Mouse (Mus musculus) myocyte (in vitro differentiated cells): ENCODE data around the gene Gm14403.
"Not testable (repeated sequence)": the region's sequence is repeated elsewhere in the genome, so short reads cannot be mapped to it uniquely, and the experiment has no call there.

ENCODE experiments used
- CEBPB ChIP-seq: IDR thresholded peaks from 2 replicates; pipeline ENCODE4 v1.6.1; 2011; ENCODE audit warnings: mild to moderate bottlenecking, moderate library complexity; ENCODE audit not compliant: poor library complexity, insufficient read depth, severe bottlenecking
- E2F4 ChIP-seq: IDR thresholded peaks from one replicate; pipeline ENCODE4 v1.6.1; 2011; ENCODE audit warnings: mild to moderate bottlenecking, control low read depth, moderate library complexity; ENCODE audit not compliant: insufficient read depth
- MAX ChIP-seq: IDR thresholded peaks from one replicate; pipeline ENCODE4 v1.6.1; 2011; ENCODE audit warnings: low read depth, mild to moderate bottlenecking, control low read depth
- POLR2A ChIP-seq: IDR thresholded peaks from one replicate; pipeline ENCODE4 v1.6.1; 2011; ENCODE audit warnings: low read depth, mild to moderate bottlenecking, control low read depth, moderate library complexity; ENCODE audit not compliant: insufficient read length
- POLR2AphosphoS2 ChIP-seq: IDR thresholded peaks from one replicate; pipeline ENCODE4 v1.6.1; 2011; ENCODE audit warnings: low read depth, control low read depth; ENCODE audit not compliant: insufficient read length
- TCF12 ChIP-seq: IDR thresholded peaks from one replicate; pipeline ENCODE4 v1.6.1; 2011; ENCODE audit warnings: mild to moderate bottlenecking, control low read depth; ENCODE audit not compliant: poor library complexity, insufficient read depth, severe bottlenecking
- USF1 ChIP-seq: IDR thresholded peaks from one replicate; pipeline ENCODE4 v1.6.1; 2011; ENCODE audit warnings: low read depth, mild to moderate bottlenecking, control low read depth, moderate library complexity

- not testable (repeated sequence) for TF ChIP-seq POLR2AphosphoS2, POLR2A, TCF12, MAX, USF1, CEBPB, E2F4
Observed at GRCm38 (mm10) chr2:177472261-177472660, 25.8 kb upstream of the Gm14403 start.
